7 mouse cellular contexts compared by ENCODE assay signal in the genomic region with DNA sequence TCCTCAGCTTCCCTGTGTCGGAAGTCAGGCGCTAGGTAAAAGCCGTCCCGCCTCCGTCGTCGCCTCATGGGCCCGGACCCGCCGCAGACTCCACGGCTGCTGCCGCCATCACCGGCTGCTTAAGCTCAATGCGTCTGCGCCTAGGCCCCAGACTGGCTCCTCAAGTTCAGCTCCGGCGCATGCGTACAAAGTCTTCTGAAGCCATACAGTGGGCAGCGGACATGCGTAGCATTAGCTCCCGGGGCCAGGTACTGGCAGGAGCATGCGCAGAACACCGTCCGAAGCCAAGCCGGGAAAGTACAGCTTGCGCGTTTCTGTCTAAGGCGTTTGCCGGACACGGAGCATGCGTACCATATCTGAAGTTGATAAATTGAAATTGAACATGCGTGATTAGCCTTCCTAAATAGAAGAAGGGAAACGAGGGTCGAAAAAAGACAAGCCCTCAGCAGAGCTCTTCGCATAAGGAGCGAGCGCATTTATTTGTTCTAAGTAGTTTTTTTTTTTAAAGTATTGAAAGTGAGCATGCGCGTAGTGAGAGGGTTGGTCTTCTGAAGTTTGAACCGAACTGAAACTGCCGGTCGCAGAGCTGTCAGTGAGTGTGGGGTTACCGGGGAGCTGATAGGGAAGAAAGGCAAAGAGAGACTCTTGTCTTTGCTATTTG. TPM values are rescaled to one million over a fixed set of nuclear protein-coding genes. Genes with fewer than 3 reads are reported as not detected.
DNase-seq lines count a peak whose midpoint lies in the region; ATAC-seq lines count a peak whose summit lies in the region.

A gene (minus strand): TSS at position 167 of the 661 bp plus-strand sequence.
A gene (plus strand): TSS at position 353 of the 661 bp plus-strand sequence.

- H3K27ac ChIP-seq in embryonic facial prominence, embryonic 12.5 days = peak within 1 kb of the TSS; percentile 83
- peak within 1 kb of the TSS; percentile 52; the same call in 1 of the 2 replicates for H3K27ac ChIP-seq in limb, embryonic 11.5 days (replicated peaks; ENCODE audit: low read depth, low read length)
- peak within 1 kb of the TSS; percentile 88 for H3K27ac ChIP-seq in midbrain, embryonic 14.5 days (replicated peaks; ENCODE audit: low read depth, low read length)

- H3K4me2 ChIP-seq in embryonic facial prominence, embryonic 12.5 days (replicated peaks) = peak within 1 kb of the TSS; percentile 83
- H3K4me2 ChIP-seq in limb, embryonic 11.5 days (ENCODE audit: low read depth, severe bottlenecking) = peak within 1 kb of the TSS; percentile 86
- H3K4me2 ChIP-seq in midbrain, embryonic 14.5 days (ENCODE audit: low read length) = peak within 1 kb of the TSS; percentile 82

- peak within 1 kb of the TSS; percentile 98 for H3K9ac ChIP-seq in embryonic facial prominence, embryonic 12.5 days
- H3K9ac ChIP-seq in limb, embryonic 11.5 days (ENCODE audit: low read length) = peak within 1 kb of the TSS; percentile 89
- H3K9ac ChIP-seq in midbrain, embryonic 14.5 days (replicated peaks; ENCODE audit: low read length) = peak within 1 kb of the TSS; percentile 92

- peak; percentile 99 for DNase-seq in adrenal gland, postnatal 25 days
- peak; percentile 100 for DNase-seq in heart, adult 11 months
- DNase-seq in kidney, adult 18-20 months = peak; percentile 97
- peak; percentile 99 for DNase-seq in limb, embryonic 11.5 days (ENCODE audit: low spot score)
- peak; percentile 100 for DNase-seq in midbrain, embryonic 14.5 days
- peak; percentile 93 to 97 for DNase-seq in spleen, adult 18-20 months

- no peaks in the 10 kb centered on the region for H3K27me3 ChIP-seq in embryonic facial prominence, embryonic 12.5 days
- no peaks in the 10 kb centered on the region for H3K27me3 ChIP-seq in limb, embryonic 11.5 days (ENCODE audit: control insufficient read depth, insufficient read depth, low read length)
- H3K27me3 ChIP-seq in midbrain, embryonic 14.5 days (ENCODE audit: control insufficient read depth, insufficient read depth, low read length) = no peaks in the 10 kb centered on the region

- ATAC-seq in embryonic facial prominence, embryonic 12.5 days (ENCODE audit: insufficient number of reproducible peaks, insufficient read depth, low FRiP score, low TSS enrichment) = peak; percentile 94
- peak; percentile 97 for ATAC-seq in limb, embryonic 11.5 days (ENCODE audit: insufficient number of reproducible peaks, low FRiP score, low TSS enrichment, low read depth)
- peak; percentile 98 for ATAC-seq in midbrain, embryonic 14.5 days (ENCODE audit: low FRiP score, low TSS enrichment)

- 0 out of 2 replicates have a peak, but pooled peaks cover 5% of the 10 kb centered on the region for H3K36me3 ChIP-seq in embryonic facial prominence, embryonic 12.5 days
- no peaks in the 10 kb centered on the region for H3K36me3 ChIP-seq in limb, embryonic 11.5 days (ENCODE audit: control insufficient read depth, insufficient read depth, low read length)
- H3K36me3 ChIP-seq in midbrain, embryonic 14.5 days (ENCODE audit: control insufficient read depth, insufficient read depth, low read length) = no peaks in the 10 kb centered on the region

- H3K9me3 ChIP-seq in embryonic facial prominence, embryonic 12.5 days = no peaks in the 10 kb centered on the region
- no peaks in the 10 kb centered on the region for H3K9me3 ChIP-seq in limb, embryonic 11.5 days (ENCODE audit: control insufficient read depth, low read length)
- H3K9me3 ChIP-seq in midbrain, embryonic 14.5 days (ENCODE audit: control insufficient read depth, low read length) = no peaks in the 10 kb centered on the region

- H3K4me3 ChIP-seq in embryonic facial prominence, embryonic 12.5 days = peak within 1 kb of the TSS; percentile 99
- H3K4me3 ChIP-seq in limb, embryonic 11.5 days (ENCODE audit: low read depth, low read length) = peak within 1 kb of the TSS; percentile 86
- H3K4me3 ChIP-seq in midbrain, embryonic 14.5 days (replicated peaks; ENCODE audit: low read depth, low read length) = peak within 1 kb of the TSS; percentile 90

- peaks cover 20% of the 10 kb centered on the region for H3K4me1 ChIP-seq in embryonic facial prominence, embryonic 12.5 days
- H3K4me1 ChIP-seq in limb, embryonic 11.5 days (ENCODE audit: control insufficient read depth, insufficient read depth, low read length) = peaks cover 4% of the 10 kb centered on the region; the same call in 1 of the 2 replicates
- H3K4me1 ChIP-seq in midbrain, embryonic 14.5 days (ENCODE audit: control insufficient read depth, insufficient read depth, low read length) = peaks cover 10% of the 10 kb centered on the region

- WGBS in embryonic facial prominence, embryonic 12.5 days = under 1% methylated on average over 43 of the region's 43 CpGs
- under 1% methylated on average over 43 of the region's 43 CpGs for WGBS in limb, embryonic 11.5 days
- whole genome bisulfite sequencing in midbrain, embryonic 14.5 days = under 1% methylated on average over 43 of the region's 43 CpGs

RNA-seq across cellular contexts. Expression of the first gene that starts in this region (rescaled TPM):
- 41.3 and 44.1 TPM in 2 replicates for total RNA-seq in adrenal gland, postnatal 25 days (2021)
- 72.7 and 74.9 TPM in 2 replicates for polyA plus RNA-seq in embryonic facial prominence, embryonic 12.5 days (2016; fragmentation: Nextera tagmentation; extraction: Ambion mirVana)
- 63.2 and 64.0 TPM in 2 replicates for polyA plus RNA-seq in limb, embryonic 11.5 days (2014; fragmentation: Nextera tagmentation; extraction: Ambion mirVana)
- 44.4 and 47.8 TPM in 2 replicates for polyA plus RNA-seq in midbrain, embryonic 14.5 days (2014; fragmentation: Nextera tagmentation; extraction: Ambion mirVana)

RNA-seq across cellular contexts. Expression of the second gene that starts in this region (rescaled TPM):
- total RNA-seq in adrenal gland, postnatal 25 days (2021) = 8.5 and 10.5 TPM in 2 replicates
- 11.2 and 14.0 TPM in 2 replicates for polyA plus RNA-seq in embryonic facial prominence, embryonic 12.5 days (2016; fragmentation: Nextera tagmentation; extraction: Ambion mirVana)
- 10.7 and 15.2 TPM in 2 replicates for polyA plus RNA-seq in limb, embryonic 11.5 days (2014; fragmentation: Nextera tagmentation; extraction: Ambion mirVana)
- polyA plus RNA-seq in midbrain, embryonic 14.5 days (2014; fragmentation: Nextera tagmentation; extraction: Ambion mirVana) = 4.7 and 6.1 TPM in 2 replicates

Comparison
In these comparisons a context has a peak if more than half of its experiments do, and no peak if none do; other contexts are left out.
1. Peak in every context shown above with its lines: DNase-seq, ATAC-seq, H3K4me3 ChIP-seq and H3K27ac ChIP-seq.